Mouse (Mus musculus) liver, embryonic 14.5 days (tissue): ENCODE results near the gene Ifna7.
"Not testable (repeated sequence)": the region's sequence is repeated elsewhere in the genome, so short reads cannot be mapped to it uniquely, and the experiment has no call there.

ENCODE experiments used
- CTCF ChIP-seq: IDR thresholded peaks from 2 replicates; pipeline ENCODE4 v1.5.1; 2016; ENCODE audit warnings: antibody characterized with exemption, low read depth, control low read depth
- EP300 ChIP-seq: IDR thresholded peaks from 2 replicates; pipeline ENCODE4 v1.6.1; 2016; ENCODE audit warnings: antibody characterized with exemption, low read depth

DNA sequence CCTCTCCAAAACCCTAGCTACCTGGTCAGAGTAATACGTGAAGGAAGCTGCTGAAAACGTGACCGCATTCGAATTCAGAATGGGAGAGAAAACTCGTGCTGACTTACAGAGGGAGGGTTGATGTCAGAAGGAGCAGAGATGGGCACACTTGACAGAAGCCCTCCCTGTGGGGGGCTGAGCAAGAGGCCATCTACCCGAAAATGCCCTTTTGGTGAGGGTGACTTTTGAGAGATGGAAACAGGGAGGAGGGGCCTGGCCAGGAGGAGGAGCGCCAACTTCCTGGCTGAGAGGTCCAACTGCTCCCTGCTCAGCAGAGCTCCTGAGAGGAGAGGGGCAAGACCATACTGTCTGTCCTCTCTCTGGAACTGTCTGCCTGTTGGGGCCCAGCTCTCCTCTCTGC is 34.2 kb upstream of the Ifna7 start, which contains the start of gene Ifnz:
- TF ChIP-seq CTCF, EP300: not testable (repeated sequence)
